Mouse (Mus musculus) cerebellum, postnatal 25 days (tissue): Measurements from ENCODE around the gene Ereg.

Source experiments
- DNase-seq, 2 experiments: peaks; one replicate each; pipeline ENCODE4 v3.0.0; 2021; ENCODE audit warnings: mixed read lengths in 2 of 2

Gene Ereg

DNA sequence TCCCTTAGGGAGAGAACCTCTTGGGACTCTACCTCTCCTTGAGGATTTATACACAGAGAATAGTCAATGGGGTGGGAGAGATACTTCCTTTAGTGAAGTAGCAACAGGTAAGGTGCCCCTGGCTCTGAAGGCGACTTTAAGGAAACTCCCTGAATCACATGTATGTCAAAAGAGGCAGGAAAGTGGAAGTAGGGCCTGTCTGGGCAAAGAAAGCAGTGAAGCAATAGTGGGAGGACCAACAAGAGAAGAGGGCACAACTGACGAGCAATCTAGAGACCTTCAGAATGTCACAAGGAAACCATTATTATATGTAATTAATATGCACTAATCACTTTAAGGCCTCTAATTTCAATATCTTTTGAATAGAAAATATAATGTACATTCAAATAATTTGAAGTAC is 39.5 kb downstream of the Ereg start:
- no peak for DNase-seq

- peak in 1 of 2 experiments; percentile 27 for DNase-seq
These were observed 40.2 kb downstream of the Ereg start for GRCm38 (mm10) chr5:91114574-91114973.

- DNase-seq, result no peak
These were observed 44.2 kb downstream of the Ereg start for GRCm38 (mm10) chr5:91118618-91119017.

DNA sequence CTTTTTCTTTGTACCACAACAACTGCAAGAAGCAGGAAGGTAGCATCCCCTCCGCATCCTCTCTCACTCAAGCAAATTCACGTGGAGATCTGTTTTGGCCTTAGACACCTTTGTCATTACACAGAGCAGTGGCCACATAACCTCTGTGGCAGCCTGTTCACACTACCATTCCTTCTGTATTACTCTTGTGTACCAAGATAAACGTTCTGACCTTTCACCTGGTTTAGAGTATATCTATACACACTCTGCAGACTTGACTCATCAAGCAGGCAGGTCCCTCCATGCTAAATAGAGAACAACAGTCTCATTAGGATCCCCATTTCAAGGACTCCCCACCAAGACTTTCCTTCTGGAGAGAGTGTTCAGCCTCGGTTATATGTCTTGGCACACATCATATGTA is 49.0 kb downstream of the Ereg start:
- DNase-seq, result no peak

DNA sequence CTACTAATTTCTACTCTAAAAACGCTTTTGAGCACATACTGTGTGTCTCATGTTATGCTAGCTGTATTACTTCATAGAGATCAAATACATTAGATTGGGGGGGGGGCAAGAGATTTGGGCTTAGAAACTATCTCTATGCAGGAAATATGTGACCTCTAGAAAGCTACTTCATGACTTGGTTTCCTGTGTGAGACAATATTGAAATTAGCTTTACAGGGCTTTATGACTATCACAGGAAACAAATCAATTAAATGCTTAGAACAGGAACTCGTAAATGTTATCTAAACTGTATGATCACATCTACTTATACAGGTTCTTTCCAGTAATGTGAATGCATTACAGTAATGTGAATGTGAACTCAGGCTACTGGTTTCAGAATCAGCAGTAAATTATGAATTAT is 49.7 kb downstream of the Ereg start:
- no peak for DNase-seq

GRCm38 (mm10) chr5:91126623-91127022 is 52.2 kb downstream of the Ereg start:
- DNase-seq, result no peak

DNA sequence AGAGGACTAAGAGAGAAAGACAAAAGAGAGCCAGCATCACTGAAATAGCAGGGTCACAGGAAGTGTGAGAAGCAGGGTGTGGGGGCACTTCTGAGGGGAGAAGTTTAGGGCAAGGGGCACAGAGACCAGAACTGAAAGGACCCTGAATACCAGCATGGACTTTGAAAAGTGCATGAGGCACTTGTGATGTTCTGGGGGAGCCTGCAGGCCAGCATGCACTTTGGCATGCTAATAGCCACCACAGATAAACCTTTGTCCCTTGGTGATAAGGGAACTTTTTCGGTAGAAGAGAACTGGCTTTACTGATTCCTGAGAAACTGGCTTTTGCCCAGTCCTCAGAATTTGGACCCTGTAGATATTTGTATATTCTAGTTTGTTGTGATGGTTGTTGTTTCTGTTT is 60.5 kb downstream of the Ereg start:
- no peak for DNase-seq

GRCm38 (mm10) chr5:91138970-91139369 is 64.5 kb downstream of the Ereg start:
- no peak for DNase-seq

DNA sequence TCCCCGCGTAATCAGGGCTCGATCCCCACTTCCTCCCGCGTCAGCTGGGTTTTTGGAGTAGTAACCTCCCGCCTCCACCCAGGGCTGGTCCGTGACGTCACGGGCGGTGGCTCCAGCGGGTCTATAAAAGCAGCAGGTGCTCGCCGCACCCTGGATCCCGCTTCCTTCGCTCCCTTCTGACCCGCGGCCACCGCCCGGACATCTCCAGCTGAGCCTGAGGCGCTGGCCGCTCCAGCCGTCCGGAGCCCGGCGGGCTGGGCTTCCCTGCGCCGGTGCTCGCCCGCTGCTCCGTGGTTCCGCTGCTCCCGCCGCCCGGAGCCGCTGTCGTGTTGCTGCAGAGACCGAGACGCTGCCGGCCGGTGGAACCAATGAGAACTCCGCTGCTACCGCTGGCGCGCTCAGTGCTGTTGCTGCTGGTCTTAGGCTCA is 65.0 kb downstream of the Ereg start, which contains the start of gene Areg:
TSS of gene Areg (plus strand) at position 154 of the 428 bp plus-strand sequence.
- peak; percentile 52 to 75 for DNase-seq

GRCm38 (mm10) chr5:91140896-91141448 is 66.5 kb downstream of the Ereg start:
- DNase-seq, result no peak
